Mouse (Mus musculus) embryo, embryonic 10.5 days (tissue): Measurements from ENCODE around the gene Gm12184.
"Not testable (repeated sequence)": the region's sequence is repeated elsewhere in the genome, so short reads cannot be mapped to it uniquely, and the experiment has no call there.

Experiments used
- DNase-seq: peaks from one replicate; pipeline ENCODE4 v3.0.0-alpha.2; 2015; ENCODE audit warnings: low spot score

Gm12184 gene

DNA sequence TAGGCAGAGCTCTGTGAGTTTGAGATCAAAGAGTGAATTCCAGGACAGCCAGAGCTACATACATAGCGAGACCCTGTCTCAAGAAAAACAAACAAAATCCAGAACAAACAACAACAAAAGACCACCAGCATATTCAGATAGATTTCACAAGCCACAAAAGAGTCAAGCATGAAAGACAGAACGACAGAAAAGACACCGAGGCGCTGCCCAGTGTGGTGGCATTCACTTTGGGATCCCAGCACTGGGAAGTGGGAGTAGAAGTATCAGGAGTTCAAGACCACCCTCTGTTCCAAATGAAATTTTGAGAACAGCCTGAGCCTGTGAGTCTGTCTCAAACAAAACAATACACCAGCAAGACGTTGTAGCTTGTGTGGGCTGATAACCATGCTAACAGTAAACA, 20.4 kb upstream of the Gm12184 start:
- no peak for DNase-seq

GRCm38 (mm10) chr11:48846362-48846761, 19.9 kb upstream of the Gm12184 start:
- not testable (repeated sequence) for DNase-seq

- DNase-seq = no peak
Measured at GRCm38 (mm10) chr11:48845244-48845815, 18.9 kb upstream of the Gm12184 start.

- DNase-seq = no peak
Measured at GRCm38 (mm10) chr11:48844309-48844708, 17.9 kb upstream of the Gm12184 start.

GRCm38 (mm10) chr11:48843202-48843601, 16.7 kb upstream of the Gm12184 start:
- DNase-seq = no peak

GRCm38 (mm10) chr11:48842378-48842792, 15.9 kb upstream of the Gm12184 start:
- DNase-seq = no peak

DNA sequence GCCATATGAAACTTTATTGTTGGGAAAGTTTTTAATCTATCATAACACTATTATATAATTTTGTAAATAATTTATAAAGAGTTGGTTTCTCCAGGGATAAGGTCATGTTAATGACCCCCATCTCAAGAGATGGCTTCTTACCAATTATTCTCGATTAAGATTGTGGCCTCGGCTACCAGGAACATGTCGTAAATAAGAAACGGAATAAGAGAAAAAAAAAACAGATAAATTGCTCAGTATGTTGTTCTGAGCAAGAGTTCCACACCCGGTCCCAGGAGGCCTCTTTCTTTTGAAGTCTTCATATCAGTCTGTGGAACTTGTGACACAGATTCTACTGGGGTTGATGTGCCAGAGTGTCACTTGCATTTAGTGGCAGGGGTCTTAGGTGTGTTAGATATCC, 14.8 kb upstream of the Gm12184 start:
- DNase-seq = no peak

DNA sequence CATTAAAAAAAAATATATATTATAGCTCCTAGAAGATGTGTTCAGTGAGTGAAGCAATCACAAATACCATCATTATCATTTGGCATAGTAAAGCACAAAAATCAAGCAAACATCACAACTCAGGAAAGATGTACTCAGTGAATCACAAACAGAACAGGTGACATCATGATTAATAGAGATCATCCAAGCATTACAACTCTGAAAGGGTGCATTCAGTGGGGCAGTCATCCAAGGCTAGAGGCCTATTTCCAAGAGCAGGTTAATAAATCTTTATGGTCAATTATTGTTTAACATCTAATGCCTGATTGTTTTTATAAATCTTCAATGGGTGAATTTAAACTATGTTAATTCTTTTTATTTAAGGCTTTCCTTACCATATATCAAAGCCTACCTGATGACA, 14.3 kb upstream of the Gm12184 start:
- DNase-seq = no peak

- no peak for DNase-seq
Measured at GRCm38 (mm10) chr11:48838879-48839680, 12.6 kb upstream of the Gm12184 start.

DNA sequence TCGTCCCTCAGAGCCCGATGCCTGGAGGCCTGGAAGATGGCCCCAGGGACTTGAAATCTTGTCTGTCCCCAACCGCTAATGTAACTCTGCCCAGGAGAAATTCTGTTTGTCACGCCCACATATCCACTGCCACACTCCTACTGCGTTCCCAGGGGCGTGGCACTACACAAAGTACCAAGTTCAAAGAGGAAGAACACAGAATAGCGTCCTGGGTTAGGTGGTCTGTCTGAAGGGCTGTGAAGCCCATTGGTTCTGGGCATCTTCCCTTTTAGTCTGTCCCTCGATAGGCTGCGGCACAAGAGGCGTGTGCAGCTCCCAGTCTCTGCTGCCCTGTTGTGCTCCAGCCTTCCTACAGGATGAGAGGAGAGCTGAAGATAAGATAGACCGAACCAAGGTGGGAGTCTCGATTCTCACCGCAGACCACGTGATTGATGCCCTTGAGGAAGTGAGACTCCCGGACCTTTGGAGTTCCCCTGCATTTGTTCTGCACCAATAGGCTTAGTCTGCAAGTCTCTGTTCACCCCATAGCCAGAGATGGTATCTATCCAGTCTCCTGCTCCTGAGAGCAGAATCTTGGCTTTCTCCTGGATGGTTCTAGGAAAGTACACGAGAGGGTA, 11.8 kb upstream of the Gm12184 start:
- DNase-seq = peak; percentile 59

DNA sequence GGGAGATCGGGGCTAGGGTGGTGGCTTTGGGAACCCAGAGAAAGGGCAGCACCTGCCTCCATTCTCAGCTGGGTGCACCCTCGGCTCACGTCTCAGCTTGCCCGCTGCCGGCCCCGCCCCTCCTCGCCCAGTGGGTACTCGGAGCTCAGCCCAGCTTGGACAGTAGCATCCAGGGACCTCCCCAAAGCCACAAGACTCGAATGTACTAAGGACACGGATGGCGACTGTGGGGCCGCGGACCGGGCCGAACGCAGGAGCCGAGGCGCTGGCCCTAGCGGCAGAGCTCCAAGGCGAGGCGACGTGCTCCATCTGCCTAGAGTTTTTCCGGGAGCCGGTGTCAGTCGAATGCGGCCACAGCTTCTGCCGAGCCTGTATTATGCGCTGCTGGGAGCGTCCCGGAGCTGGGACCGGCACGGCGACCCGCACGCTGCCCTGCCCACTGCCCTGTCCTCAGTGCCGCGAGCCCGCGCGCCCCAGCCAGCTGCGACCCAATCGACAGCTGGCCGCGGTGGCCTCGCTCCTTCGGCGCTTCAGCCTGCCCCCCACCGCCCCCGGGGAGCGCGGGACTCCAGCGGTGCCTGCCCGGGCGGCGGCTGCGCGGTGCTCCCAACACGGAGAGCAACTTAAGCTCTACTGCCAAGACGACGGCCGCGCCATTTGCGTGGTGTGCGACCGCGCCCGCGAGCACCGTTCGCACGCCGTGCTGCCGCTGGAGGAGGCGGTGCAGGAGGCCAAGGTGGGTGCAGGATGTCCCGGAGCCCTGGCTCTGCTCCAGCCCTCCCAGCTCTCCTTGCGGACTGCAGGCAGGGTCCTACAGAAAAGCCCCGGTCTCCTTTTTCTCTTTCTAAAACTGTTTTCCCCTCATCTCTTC, 11.1 kb upstream of the Gm12184 start:
- DNase-seq = peak; percentile 59

GRCm38 (mm10) chr11:48836990-48837309, 10.5 kb upstream of the Gm12184 start:
- DNase-seq = no peak

DNA sequence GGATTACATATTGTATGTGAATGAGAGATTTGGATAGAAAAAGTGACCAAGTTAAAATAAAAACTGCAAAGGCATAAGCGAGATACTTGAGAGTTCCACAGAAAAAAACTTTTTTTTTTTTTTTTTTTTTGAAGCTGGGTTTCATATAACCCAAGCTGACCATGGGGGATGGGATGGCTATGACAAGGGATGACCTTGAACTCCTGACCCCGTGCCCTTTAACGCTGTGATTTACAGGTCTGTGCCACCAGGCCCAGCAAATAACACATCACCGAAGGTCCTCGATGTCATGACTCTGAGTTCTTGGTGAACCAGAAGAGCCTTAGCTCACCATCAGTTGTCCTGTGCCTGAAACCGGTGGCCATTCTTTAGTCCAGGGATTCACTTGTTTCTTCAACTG, 9.5 kb upstream of the Gm12184 start:
- no peak for DNase-seq

DNA sequence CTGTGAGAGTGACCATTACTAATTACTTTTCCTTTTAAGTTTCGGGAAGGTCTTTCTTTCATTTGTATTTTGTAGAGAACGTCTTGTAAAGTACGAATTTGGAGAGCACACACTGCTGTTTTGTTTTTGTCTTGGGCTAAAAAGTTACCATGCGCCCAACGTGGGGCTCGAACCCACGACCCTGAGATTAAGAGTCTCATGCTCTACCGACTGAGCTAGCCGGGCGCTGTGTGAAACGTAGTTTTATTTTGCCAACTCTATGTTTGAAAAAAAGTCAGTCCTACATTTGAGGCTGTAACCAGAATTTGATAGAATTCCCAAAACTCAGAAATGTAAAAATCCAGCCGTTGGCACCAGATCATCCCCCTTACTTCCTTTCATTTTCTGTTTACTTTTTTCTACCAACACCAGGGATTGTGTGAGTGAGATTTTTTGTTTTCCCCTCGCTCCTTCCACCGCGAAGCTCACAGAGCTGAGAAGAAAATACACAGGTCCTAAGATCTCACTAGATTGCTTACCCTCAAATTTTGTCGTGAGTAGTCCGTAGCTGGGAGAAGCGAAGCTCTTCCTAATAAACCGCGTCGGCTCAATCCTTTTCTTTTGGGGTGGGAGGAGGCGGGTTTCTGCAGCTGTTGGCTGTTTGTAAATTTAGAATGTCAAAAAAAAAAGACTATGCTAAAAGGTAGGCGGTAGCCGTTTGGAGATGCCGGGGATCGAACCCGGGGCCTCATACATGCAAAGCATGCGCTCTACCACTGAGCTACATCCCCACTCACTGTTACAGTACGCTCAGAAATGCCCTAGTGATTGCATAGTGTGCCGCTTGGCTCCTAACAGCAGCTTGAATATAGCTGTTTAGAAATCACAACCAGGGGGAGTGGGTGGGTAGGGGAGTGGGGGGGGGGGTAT, 7.5 kb upstream of the Gm12184 start:
- DNase-seq = peak; percentile 96

DNA sequence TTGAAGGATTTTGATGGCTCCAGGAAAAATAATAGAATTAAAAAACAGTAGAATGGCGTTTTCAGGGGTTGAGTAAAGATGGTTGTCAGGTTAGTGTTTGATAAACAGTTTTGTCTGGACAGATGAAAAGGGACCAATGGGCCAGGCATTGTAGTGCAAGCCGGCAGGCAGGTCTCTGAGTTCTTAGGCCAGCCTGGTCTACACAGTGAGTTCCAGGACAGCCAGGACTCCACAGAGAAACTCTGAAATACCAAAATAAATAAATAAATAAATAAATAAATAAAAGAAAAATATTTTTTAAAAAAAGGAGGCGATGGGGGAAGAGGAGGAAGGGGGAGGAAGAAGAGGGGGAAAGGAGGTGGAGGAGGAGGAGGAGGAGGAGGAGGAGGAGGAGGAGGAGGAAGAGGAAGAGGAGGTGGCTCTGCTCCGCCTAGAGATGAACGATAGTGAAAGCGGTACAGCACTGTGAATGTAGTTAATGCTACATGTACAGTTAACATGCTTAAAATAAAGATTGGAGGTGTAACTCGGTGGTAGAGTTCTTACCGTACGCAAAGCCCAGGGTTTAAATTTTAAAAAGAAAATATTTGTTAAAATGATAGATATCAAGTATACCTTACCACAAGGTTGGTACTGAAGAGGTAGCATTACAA, 6.7 kb upstream of the Gm12184 start:
- DNase-seq = no peak

- DNase-seq = no peak
Measured at GRCm38 (mm10) chr11:48831273-48831672, 4.8 kb upstream of the Gm12184 start.

DNA sequence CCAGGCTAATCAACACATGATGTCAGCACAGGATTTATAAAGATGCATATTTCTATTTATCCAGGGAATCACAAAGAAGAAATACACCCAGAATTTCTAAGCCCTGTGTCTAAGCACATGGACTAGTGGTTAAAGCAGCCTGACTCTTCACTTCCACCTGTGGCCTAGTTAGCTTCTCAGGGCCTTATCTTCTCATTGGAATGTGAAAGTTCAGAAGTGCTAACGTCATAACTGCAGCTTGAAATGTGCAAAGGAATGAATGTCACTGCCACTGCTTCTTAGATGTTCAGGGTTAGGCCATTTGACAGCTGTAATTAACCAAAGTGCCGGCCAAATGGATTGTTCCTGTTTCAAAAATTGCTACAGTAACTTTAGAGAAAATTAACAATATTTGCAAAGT, 3.8 kb upstream of the Gm12184 start:
- DNase-seq = no peak

- no peak for DNase-seq
Measured at GRCm38 (mm10) chr11:48827926-48828325, 1.5 kb upstream of the Gm12184 start.

GRCm38 (mm10) chr11:48826752-48827096, 269 bp upstream of the Gm12184 start:
- DNase-seq = peak; percentile 67

DNA sequence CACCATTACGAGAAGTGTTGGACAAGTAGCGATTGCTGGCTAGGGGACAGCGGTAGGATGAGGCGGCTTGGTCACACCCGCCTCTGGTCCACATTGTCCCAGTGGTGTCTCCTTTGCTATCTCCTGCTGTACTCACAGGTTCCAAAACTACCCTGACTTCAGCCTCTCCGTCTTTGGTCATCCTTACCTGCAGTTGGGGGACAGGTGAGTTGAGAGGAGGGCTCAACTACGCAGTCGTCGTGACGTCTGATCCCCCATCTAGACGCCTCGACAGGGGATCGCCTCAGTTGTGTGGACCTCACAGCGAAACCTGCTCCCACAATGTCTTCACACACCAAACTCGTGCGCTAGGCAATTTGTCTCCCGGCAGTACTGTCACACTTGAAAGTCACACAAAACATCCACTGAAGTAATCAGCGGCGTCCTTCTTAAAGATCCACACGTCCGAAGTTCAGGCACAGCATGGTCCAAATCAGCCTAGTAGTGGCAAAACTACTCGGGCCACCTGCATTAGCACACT, 2.1 kb downstream of the Gm12184 start:
- DNase-seq = peak; percentile 40

DNA sequence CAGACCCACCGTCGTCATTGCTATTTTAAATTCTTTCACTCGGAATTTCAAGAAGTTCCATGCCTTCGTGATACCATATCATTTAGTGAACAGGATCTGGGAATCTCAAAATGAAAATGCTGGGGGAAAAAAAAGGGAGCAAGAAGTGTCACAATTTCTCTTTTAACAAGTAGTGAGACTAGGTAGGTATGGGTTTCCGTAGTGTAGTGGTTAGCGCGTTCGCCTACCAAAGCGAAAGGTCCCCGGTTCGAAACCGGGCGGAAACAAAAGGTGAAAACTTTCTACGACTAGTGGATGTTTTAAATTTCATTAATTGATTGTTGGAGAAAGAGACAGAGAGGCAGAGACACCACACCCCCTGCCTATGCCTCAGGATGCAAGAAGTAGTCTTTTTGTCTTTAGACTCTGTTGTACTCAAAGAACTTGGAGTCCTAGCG, 2.9 kb downstream of the Gm12184 start:
- DNase-seq = peak; percentile 94
